Mouse (Mus musculus): ENCODE data around the gene D17Wsu92e. TPM values are rescaled to one million over a fixed set of nuclear protein-coding genes. Genes with fewer than 3 reads are reported as not detected.
A peak's percentile ranks its signal among the peaks of the same experiment; 100 is the strongest.

The D17Wsu92e gene
- polyA plus RNA-seq (2011; ENCODE audit: insufficient read depth, insufficient read length, low replicate concordance, missing spikeins): 67.3 and 80.9 TPM in 2 replicates

- 2% methylated on average over 46 of the region's 56 CpGs for whole genome bisulfite sequencing
- H3K4me3 ChIP-seq (replicated peaks; ENCODE audit: control insufficient read depth, low read depth, low read length): peak within 1 kb of the TSS; percentile 83
- H3K4me1 ChIP-seq (ENCODE audit: control insufficient read depth, insufficient read depth, low read length): peaks cover 2% of the 10 kb centered on the region; the same call in 1 of the 2 replicates
- no peak; the same call in 1 of the 2 replicates for TF ChIP-seq CTCF (IDR thresholded peaks at IDR 0.05; ENCODE audit: control insufficient read depth, insufficient read depth, low read length)
- peak; percentile 97 for TF ChIP-seq POLR2A (IDR thresholded peaks at IDR 0.05; ENCODE audit: borderline replicate concordance, control insufficient read depth, low read depth, low read length)
- peak within 1 kb of the TSS; percentile 95 for H3K27ac ChIP-seq (ENCODE audit: control insufficient read depth, insufficient read depth, low read depth, low read length, poor library complexity)
Measured at GRCm38 (mm10) chr17:27820568-27821406, at the start of gene D17Wsu92e. D17Wsu92e (minus strand) TSS chr17:27820648.

GRCm38 (mm10) chr17:27866737-27867136 is 46.3 kb upstream of the D17Wsu92e start:
- H3K27ac ChIP-seq (ENCODE audit: control insufficient read depth, insufficient read depth, low read depth, low read length, poor library complexity): no peak overlapping the region
- WGBS: 79% methylated on average over 4 of the region's 4 CpGs
- no peak for TF ChIP-seq CTCF (IDR thresholded peaks at IDR 0.05; ENCODE audit: control insufficient read depth, insufficient read depth, low read length)
- no peak for TF ChIP-seq POLR2A (IDR thresholded peaks at IDR 0.05; ENCODE audit: borderline replicate concordance, control insufficient read depth, low read depth, low read length)
- no peak overlapping the region for H3K4me3 ChIP-seq (replicated peaks; ENCODE audit: control insufficient read depth, low read depth, low read length)
- H3K4me1 ChIP-seq (ENCODE audit: control insufficient read depth, insufficient read depth, low read length): peaks cover 2% of the 10 kb centered on the region; the same call in 1 of the 2 replicates

GRCm38 (mm10) chr17:27865461-27865860 is 45.0 kb upstream of the D17Wsu92e start:
- no peak overlapping the region for H3K4me3 ChIP-seq (replicated peaks; ENCODE audit: control insufficient read depth, low read depth, low read length)
- TF ChIP-seq CTCF (IDR thresholded peaks at IDR 0.05; ENCODE audit: control insufficient read depth, insufficient read depth, low read length): no peak
- no peak for TF ChIP-seq POLR2A (IDR thresholded peaks at IDR 0.05; ENCODE audit: borderline replicate concordance, control insufficient read depth, low read depth, low read length)
- 90% methylated on average over 2 of the region's 2 CpGs for WGBS
- H3K4me1 ChIP-seq (ENCODE audit: control insufficient read depth, insufficient read depth, low read length): peaks cover 2% of the 10 kb centered on the region; the same call in 1 of the 2 replicates
- no peak overlapping the region for H3K27ac ChIP-seq (ENCODE audit: control insufficient read depth, insufficient read depth, low read depth, low read length, poor library complexity)

- Histone ChIP-seq H3K4me1 (ENCODE audit: control insufficient read depth, insufficient read depth, low read length) (peaks cover 4% of the 10 kb centered on the region), H3K27ac (ENCODE audit: control insufficient read depth, insufficient read depth, low read depth, low read length, poor library complexity) (no peak overlapping the region), H3K4me3 (replicated peaks; ENCODE audit: control insufficient read depth, low read depth, low read length) (no peak overlapping the region)
- no peak for TF ChIP-seq POLR2A (IDR thresholded peaks at IDR 0.05; ENCODE audit: borderline replicate concordance, control insufficient read depth, low read depth, low read length)
- TF ChIP-seq CTCF (IDR thresholded peaks at IDR 0.05; ENCODE audit: control insufficient read depth, insufficient read depth, low read length): no peak
- WGBS: 57% methylated on average over 2 of the region's 2 CpGs
Measured at GRCm38 (mm10) chr17:27859131-27859530, 38.7 kb upstream of the D17Wsu92e start.

- 36% methylated on average over 11 of the region's 11 CpGs for WGBS
- Histone ChIP-seq H3K4me1 (ENCODE audit: control insufficient read depth, insufficient read depth, low read length) (peaks cover 4% of the 10 kb centered on the region), H3K4me3 (replicated peaks; ENCODE audit: control insufficient read depth, low read depth, low read length) (peak overlapping the region; percentile 92), H3K27ac (ENCODE audit: control insufficient read depth, insufficient read depth, low read depth, low read length, poor library complexity) (peak overlapping the region; percentile 80)
- no peak for TF ChIP-seq POLR2A (IDR thresholded peaks at IDR 0.05; ENCODE audit: borderline replicate concordance, control insufficient read depth, low read depth, low read length)
- no peak for TF ChIP-seq CTCF (IDR thresholded peaks at IDR 0.05; ENCODE audit: control insufficient read depth, insufficient read depth, low read length)
Measured at GRCm38 (mm10) chr17:27857649-27858475, 37.4 kb upstream of the D17Wsu92e start.

GRCm38 (mm10) chr17:27856798-27857648 is 36.6 kb upstream of the D17Wsu92e start:
- 1% methylated on average over 52 of the region's 52 CpGs for WGBS
- no peak for TF ChIP-seq POLR2A (IDR thresholded peaks at IDR 0.05; ENCODE audit: borderline replicate concordance, control insufficient read depth, low read depth, low read length)
- TF ChIP-seq CTCF (IDR thresholded peaks at IDR 0.05; ENCODE audit: control insufficient read depth, insufficient read depth, low read length): no peak
- Histone ChIP-seq H3K27ac (ENCODE audit: control insufficient read depth, insufficient read depth, low read depth, low read length, poor library complexity) (peak overlapping the region; percentile 80), H3K4me1 (ENCODE audit: control insufficient read depth, insufficient read depth, low read length) (peaks cover 4% of the 10 kb centered on the region), H3K4me3 (replicated peaks; ENCODE audit: control insufficient read depth, low read depth, low read length) (peak overlapping the region; percentile 92)

- TF ChIP-seq CTCF (IDR thresholded peaks at IDR 0.05; ENCODE audit: control insufficient read depth, insufficient read depth, low read length) (no peak), POLR2A (IDR thresholded peaks at IDR 0.05; ENCODE audit: borderline replicate concordance, control insufficient read depth, low read depth, low read length) (peak; percentile 26; the same call in 1 of the 2 replicates)
- H3K4me3 ChIP-seq (replicated peaks; ENCODE audit: control insufficient read depth, low read depth, low read length): peak within 1 kb of the TSS; percentile 92
- WGBS: under 1% methylated on average over 54 of the region's 54 CpGs
- peaks cover 4% of the 10 kb centered on the region for H3K4me1 ChIP-seq (ENCODE audit: control insufficient read depth, insufficient read depth, low read length)
- H3K27ac ChIP-seq (ENCODE audit: control insufficient read depth, insufficient read depth, low read depth, low read length, poor library complexity): peak within 1 kb of the TSS; percentile 80
Measured at GRCm38 (mm10) chr17:27856265-27856797, 35.9 kb upstream of the D17Wsu92e start, which contains the start of gene Uhrf1bp1. Uhrf1bp1 (plus strand) TSS chr17:27856441.

All from bone marrow, adult 2 months (tissue).